Comparison of ENCODE assay signal across 10 mouse cellular contexts in the genomic region with DNA sequence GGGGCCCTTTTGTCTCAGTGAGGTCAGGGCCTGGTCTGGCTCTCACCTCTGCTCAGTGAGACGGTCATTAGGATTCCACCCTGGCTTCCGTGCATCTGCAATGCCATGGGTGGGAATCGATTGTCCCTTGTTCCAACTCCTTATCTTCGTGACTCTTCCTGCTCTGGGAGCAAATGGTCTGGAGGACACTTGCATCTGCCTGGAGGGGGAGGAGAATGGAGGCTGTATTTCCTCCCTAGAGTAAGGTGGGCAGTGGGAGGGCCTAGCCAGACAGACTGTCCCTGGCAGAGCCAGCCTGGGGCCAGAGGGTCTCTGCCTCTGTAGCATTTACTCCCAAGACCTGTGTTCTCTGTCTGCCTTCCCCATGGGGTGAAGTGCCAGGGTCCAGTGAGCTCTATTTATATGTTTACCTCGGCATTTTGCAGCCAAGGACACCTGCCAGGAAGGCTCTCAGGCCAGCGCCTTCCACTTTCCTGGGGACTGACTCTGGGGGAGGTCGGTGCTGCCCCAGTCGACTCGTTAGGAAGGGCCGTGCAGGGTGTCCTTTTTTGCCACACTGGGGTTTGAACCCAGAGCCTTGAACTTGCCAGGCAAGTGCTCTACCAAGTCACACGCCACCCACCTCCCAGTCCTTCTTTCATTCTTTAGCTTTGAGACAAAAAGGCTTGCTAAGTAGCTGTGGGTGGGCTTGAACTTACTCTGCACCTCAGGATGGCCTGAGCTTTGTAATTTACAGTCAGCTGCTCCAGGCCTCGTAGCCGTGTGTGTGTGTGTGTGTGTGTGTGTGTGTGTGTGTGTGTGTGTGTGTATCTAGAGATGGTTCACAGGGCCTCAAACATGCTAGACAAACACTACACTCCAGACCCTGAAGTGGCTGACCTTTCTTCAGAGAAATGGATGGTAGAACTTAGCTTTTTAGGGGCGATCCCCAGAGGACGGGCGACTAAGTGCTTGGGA.
DNase-seq lines count a peak whose midpoint lies in the region; ATAC-seq and TF ChIP-seq lines count a peak whose summit lies in the region.
"Had no signal": no experiment of that assay in that cellular context is flagged by ENCODE, and none has a peak within 500 bp of the region (broad histone marks: within the 10 kb centered on the region; RNA-seq: fewer than 3 reads in every experiment).

No protein-coding gene starts in this region.

- H3K27ac ChIP-seq in lung, embryonic 16.5 days (ENCODE audit: low read length), result peak overlapping the region; percentile 91
- H3K27ac ChIP-seq in limb, embryonic 12.5 days, result 0 out of 2 replicates have a peak overlapping the region, but pooled peaks have one; percentile 41
- H3K27ac ChIP-seq in neural tube, embryonic 15.5 days (replicated peaks), result peak overlapping the region; percentile 71

- no peak overlapping the region for H3K4me2 ChIP-seq in lung, embryonic 16.5 days (ENCODE audit: low read depth, low read length)
- H3K4me2 ChIP-seq in limb, embryonic 12.5 days, result peak overlapping the region; percentile 6; the same call in 1 of the 2 replicates
- peak overlapping the region; percentile 93 for H3K4me2 ChIP-seq in neural tube, embryonic 15.5 days

- H3K36me3 ChIP-seq in erythroblast, embryonic 14.5 days (ENCODE audit: control insufficient read depth), result peaks cover 80% of the 10 kb centered on the region
- no peaks in the 10 kb centered on the region for H3K36me3 ChIP-seq in lung, embryonic 16.5 days (ENCODE audit: control insufficient read depth, insufficient read depth, low read length)
- H3K36me3 ChIP-seq in limb, embryonic 12.5 days, result no peaks in the 10 kb centered on the region
- no peaks in the 10 kb centered on the region for H3K36me3 ChIP-seq in neural tube, embryonic 15.5 days

- WGBS in lung, embryonic 16.5 days, result 43% methylated on average over 16 of the region's 16 CpGs
- 52% methylated on average over 16 of the region's 16 CpGs for WGBS in lung, adult 2 months
- WGBS in limb, embryonic 12.5 days, result 50% methylated on average over 16 of the region's 16 CpGs
- 46% methylated on average over 16 of the region's 16 CpGs for WGBS in neural tube, embryonic 15.5 days

- peak overlapping the region; percentile 41; the same call in 1 of the 2 replicates for H3K9ac ChIP-seq in lung, embryonic 16.5 days (ENCODE audit: low read length)
- no peak overlapping the region for H3K9ac ChIP-seq in limb, embryonic 12.5 days (replicated peaks)
- peak overlapping the region; percentile 91; the same call in 1 of the 2 replicates for H3K9ac ChIP-seq in neural tube, embryonic 15.5 days (replicated peaks)

- TF ChIP-seq CTCF in lung, adult 2 months (IDR thresholded peaks at IDR 0.05; ENCODE audit: insufficient read depth, low read length), result no peak

- no peaks in the 10 kb centered on the region for H3K27me3 ChIP-seq in erythroblast, embryonic 14.5 days (ENCODE audit: control insufficient read depth)
- H3K27me3 ChIP-seq in lung, embryonic 16.5 days (ENCODE audit: control insufficient read depth, insufficient read depth, low read depth, low read length), result no peaks in the 10 kb centered on the region
- H3K27me3 ChIP-seq in limb, embryonic 12.5 days, result peaks cover 41% of the 10 kb centered on the region
- no peaks in the 10 kb centered on the region for H3K27me3 ChIP-seq in neural tube, embryonic 15.5 days (replicated peaks)

- TF ChIP-seq POLR2A in lung, adult 2 months (IDR thresholded peaks at IDR 0.05; ENCODE audit: borderline replicate concordance, extremely low read depth, low read depth, low read length), result no peak

- no peak for ATAC-seq in erythroblast, adult 5-6 weeks (replicated peaks; ENCODE audit: low FRiP score, poor library complexity, severe bottlenecking)
- ATAC-seq in lung, embryonic 16.5 days (ENCODE audit: low read depth), result no peak
- ATAC-seq in limb, embryonic 12.5 days (ENCODE audit: insufficient number of reproducible peaks, insufficient read depth, low FRiP score, low TSS enrichment, low read depth), result no peak
- ATAC-seq in neural tube, embryonic 15.5 days (ENCODE audit: low FRiP score), result no peak

- DNase-seq in lung, adult 2 months, result no peak
- DNase-seq in right cerebral cortex, postnatal 14 days, result no peak
- DNase-seq in frontal cortex, postnatal 10 days (ENCODE audit: low spot score in 2 of 2), result no peak
- DNase-seq: thymus, postnatal 36 days had no signal

- H3K4me3 ChIP-seq in erythroblast, embryonic 14.5 days (replicated peaks), result peak overlapping the region; percentile 75
- no peak overlapping the region for H3K4me3 ChIP-seq in lung, embryonic 16.5 days (ENCODE audit: low read length)
- no peak overlapping the region for H3K4me3 ChIP-seq in lung, adult 2 months (replicated peaks; ENCODE audit: extremely low read depth, low read depth, low read length)
- no peak overlapping the region for H3K4me3 ChIP-seq in limb, embryonic 12.5 days (replicated peaks)
- H3K4me3 ChIP-seq in neural tube, embryonic 15.5 days (replicated peaks), result peak overlapping the region; percentile 73; the same call in 1 of the 2 replicates
- H3K4me3 ChIP-seq: left cerebral cortex, adult 2 months had no signal

- H3K4me1 ChIP-seq in erythroblast, embryonic 14.5 days (ENCODE audit: control insufficient read depth), result peaks cover 94% of the 10 kb centered on the region
- peaks cover 82% of the 10 kb centered on the region for H3K4me1 ChIP-seq in lung, embryonic 16.5 days (replicated peaks; ENCODE audit: control insufficient read depth, insufficient read depth, low read length)
- peaks cover 56% of the 10 kb centered on the region for H3K4me1 ChIP-seq in lung, adult 2 months (ENCODE audit: control insufficient read depth, insufficient read depth, low read length)
- peaks cover 89% of the 10 kb centered on the region for H3K4me1 ChIP-seq in limb, embryonic 12.5 days (replicated peaks)
- peaks cover 95% of the 10 kb centered on the region for H3K4me1 ChIP-seq in neural tube, embryonic 15.5 days

- no peaks in the 10 kb centered on the region for H3K9me3 ChIP-seq in erythroblast, embryonic 14.5 days (ENCODE audit: control insufficient read depth, low read length)
- no peaks in the 10 kb centered on the region for H3K9me3 ChIP-seq in lung, embryonic 16.5 days (ENCODE audit: control insufficient read depth, low read length)
- no peaks in the 10 kb centered on the region for H3K9me3 ChIP-seq in limb, embryonic 12.5 days
- H3K9me3 ChIP-seq in neural tube, embryonic 15.5 days (replicated peaks), result no peaks in the 10 kb centered on the region

Comparison
In these comparisons a context has a peak if more than half of its experiments do, and no peak if none do; other contexts are left out.
1. H3K4me3 ChIP-seq: peak in erythroblast, embryonic 14.5 days (single experiment) and neural tube, embryonic 15.5 days (single experiment); none in lung, embryonic 16.5 days (single experiment), lung, adult 2 months (single experiment) and limb, embryonic 12.5 days (single experiment).
2. H3K27ac ChIP-seq: peak in every context shown above with its lines; median percentile 91 in lung, embryonic 16.5 days; 71 in neural tube, embryonic 15.5 days; 41 in limb, embryonic 12.5 days.